Mouse (Mus musculus): ENCODE results near the gene Klc1. TPM values are rescaled to one million over a fixed set of nuclear protein-coding genes. Genes with fewer than 3 reads are reported as not detected.
"Not testable (repeated sequence)": the region's sequence is repeated elsewhere in the genome, so short reads cannot be mapped to it uniquely, and the experiment has no call there.

Gene Klc1
- polyA plus RNA-seq, 1 experiment = 135 TPM

- TF ChIP-seq CTCF (IDR thresholded peaks at IDR 0.05; ENCODE audit: insufficient read depth, low read depth, low read length) = no peak
- no peak for TF ChIP-seq POLR2A (IDR thresholded peaks at IDR 0.05; ENCODE audit: insufficient read depth, low read depth, low read length)
- 39% methylated on average over 6 of the region's 6 CpGs for WGBS
- H3K4me3 ChIP-seq (ENCODE audit: insufficient read depth, low read depth, low read length) = no peak overlapping the region
- H3K4me1 ChIP-seq (ENCODE audit: control insufficient read depth, insufficient read depth, low read length) = peaks cover 28% of the 10 kb centered on the region
- peak overlapping the region; percentile 81 for H3K27ac ChIP-seq (ENCODE audit: insufficient read depth, low read depth, low read length)
These were observed 33.9 kb upstream of the Klc1 start for GRCm38 (mm10) chr12:111724638-111725337.

- WGBS = 34% methylated on average over 12 of the region's 12 CpGs
- no peak overlapping the region for H3K4me3 ChIP-seq (ENCODE audit: insufficient read depth, low read depth, low read length)
- peak overlapping the region; percentile 81 for H3K27ac ChIP-seq (ENCODE audit: insufficient read depth, low read depth, low read length)
- H3K4me1 ChIP-seq (ENCODE audit: control insufficient read depth, insufficient read depth, low read length) = peaks cover 22% of the 10 kb centered on the region
- TF ChIP-seq POLR2A (IDR thresholded peaks at IDR 0.05; ENCODE audit: insufficient read depth, low read depth, low read length) = no peak
- TF ChIP-seq CTCF (IDR thresholded peaks at IDR 0.05; ENCODE audit: insufficient read depth, low read depth, low read length) = no peak
These were observed 33.1 kb upstream of the Klc1 start for GRCm38 (mm10) chr12:111725338-111726121.

GRCm38 (mm10) chr12:111726122-111726463 lies 32.6 kb upstream of the Klc1 start:
- WGBS = 33% methylated on average over 4 of the region's 4 CpGs
- H3K4me1 ChIP-seq (ENCODE audit: control insufficient read depth, insufficient read depth, low read length) = peaks cover 22% of the 10 kb centered on the region
- TF ChIP-seq POLR2A (IDR thresholded peaks at IDR 0.05; ENCODE audit: insufficient read depth, low read depth, low read length) (no peak), CTCF (IDR thresholded peaks at IDR 0.05; ENCODE audit: insufficient read depth, low read depth, low read length) (no peak)
- H3K4me3 ChIP-seq (ENCODE audit: insufficient read depth, low read depth, low read length) = no peak overlapping the region
- H3K27ac ChIP-seq (ENCODE audit: insufficient read depth, low read depth, low read length) = peak overlapping the region; percentile 81

GRCm38 (mm10) chr12:111727956-111728355 lies 30.7 kb upstream of the Klc1 start:
- Histone ChIP-seq H3K27ac (ENCODE audit: insufficient read depth, low read depth, low read length) (no peak overlapping the region), H3K4me1 (ENCODE audit: control insufficient read depth, insufficient read depth, low read length) (peaks cover 31% of the 10 kb centered on the region), H3K4me3 (ENCODE audit: insufficient read depth, low read depth, low read length) (no peak overlapping the region)
- WGBS = 90% methylated on average over 1 of the region's 1 CpGs
- TF ChIP-seq CTCF (IDR thresholded peaks at IDR 0.05; ENCODE audit: insufficient read depth, low read depth, low read length) (no peak), POLR2A (IDR thresholded peaks at IDR 0.05; ENCODE audit: insufficient read depth, low read depth, low read length) (no peak)

- 30% methylated on average over 30 of the region's 30 CpGs for WGBS
- H3K4me1 ChIP-seq (ENCODE audit: control insufficient read depth, insufficient read depth, low read length) = peaks cover 10% of the 10 kb centered on the region
- peak overlapping the region; percentile 74 for H3K27ac ChIP-seq (ENCODE audit: insufficient read depth, low read depth, low read length)
- no peak overlapping the region for H3K4me3 ChIP-seq (ENCODE audit: insufficient read depth, low read depth, low read length)
- TF ChIP-seq POLR2A (IDR thresholded peaks at IDR 0.05; ENCODE audit: insufficient read depth, low read depth, low read length) (no peak), CTCF (IDR thresholded peaks at IDR 0.05; ENCODE audit: insufficient read depth, low read depth, low read length) (peak; percentile 95)
These were observed 26.5 kb upstream of the Klc1 start for GRCm38 (mm10) chr12:111731822-111732807.

GRCm38 (mm10) chr12:111732921-111733320 lies 25.7 kb upstream of the Klc1 start:
- 29% methylated on average over 5 of the region's 5 CpGs for WGBS
- H3K4me1 ChIP-seq (ENCODE audit: control insufficient read depth, insufficient read depth, low read length) = peaks cover 10% of the 10 kb centered on the region
- TF ChIP-seq CTCF (IDR thresholded peaks at IDR 0.05; ENCODE audit: insufficient read depth, low read depth, low read length) = no peak
- no peak for TF ChIP-seq POLR2A (IDR thresholded peaks at IDR 0.05; ENCODE audit: insufficient read depth, low read depth, low read length)
- H3K4me3 ChIP-seq (ENCODE audit: insufficient read depth, low read depth, low read length) = no peak overlapping the region
- H3K27ac ChIP-seq (ENCODE audit: insufficient read depth, low read depth, low read length) = peak overlapping the region; percentile 40

DNA sequence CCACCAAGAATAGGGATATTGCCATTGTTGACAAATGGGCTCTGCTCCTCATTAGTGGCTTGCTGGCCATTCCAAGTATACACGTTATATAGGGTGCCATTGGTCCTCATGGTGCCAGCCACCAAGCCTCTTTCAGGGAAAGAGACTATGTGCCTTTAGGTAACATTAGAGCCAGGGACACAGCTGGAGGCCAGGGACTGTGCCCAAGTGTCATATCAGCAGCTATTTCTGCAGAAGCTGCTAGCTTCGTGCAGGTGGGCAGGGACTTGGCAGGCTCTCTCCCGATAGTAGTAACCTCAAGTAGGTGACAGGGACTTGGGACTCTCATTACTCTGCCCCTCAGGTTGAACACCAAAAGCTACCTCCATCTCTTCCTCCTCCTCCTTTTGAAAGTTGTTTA lies 23.7 kb upstream of the Klc1 start:
- no peak for TF ChIP-seq CTCF (IDR thresholded peaks at IDR 0.05; ENCODE audit: insufficient read depth, low read depth, low read length)
- TF ChIP-seq POLR2A (IDR thresholded peaks at IDR 0.05; ENCODE audit: insufficient read depth, low read depth, low read length) = no peak
- Histone ChIP-seq H3K27ac (ENCODE audit: insufficient read depth, low read depth, low read length) (no peak overlapping the region), H3K4me3 (ENCODE audit: insufficient read depth, low read depth, low read length) (no peak overlapping the region), H3K4me1 (ENCODE audit: control insufficient read depth, insufficient read depth, low read length) (peaks cover 10% of the 10 kb centered on the region)
- WGBS = 83% methylated on average over 3 of the region's 3 CpGs

DNA sequence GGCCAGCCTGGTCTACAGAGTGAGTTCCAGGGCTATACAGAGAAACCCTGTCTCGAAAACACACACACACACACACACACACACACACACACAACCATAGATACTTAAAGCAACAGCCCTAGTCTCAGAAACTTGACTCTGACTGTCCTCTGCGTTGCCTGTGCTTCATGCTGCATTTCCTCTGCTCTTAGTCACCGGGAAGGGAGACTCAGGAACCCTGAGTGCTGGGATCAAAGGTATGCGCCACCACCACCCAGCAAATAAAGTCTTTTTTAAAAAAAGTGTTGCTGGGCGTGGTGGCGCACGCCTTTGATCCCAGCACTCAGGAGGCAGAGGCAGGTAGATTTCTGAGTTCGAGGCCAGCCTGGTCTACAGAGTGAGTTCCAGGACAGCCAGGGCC lies 22.0 kb upstream of the Klc1 start:
- H3K27ac ChIP-seq (ENCODE audit: insufficient read depth, low read depth, low read length); H3K4me3 ChIP-seq (ENCODE audit: insufficient read depth, low read depth, low read length): not testable (repeated sequence)
- 89% methylated on average over 8 of the region's 8 CpGs for WGBS
- H3K4me1 ChIP-seq (ENCODE audit: control insufficient read depth, insufficient read depth, low read length) = peaks cover 10% of the 10 kb centered on the region
